Mouse (Mus musculus) neural tube, embryonic 13.5 days (tissue): ENCODE data around the gene Ccdc96. TPM values are rescaled to one million over a fixed set of nuclear protein-coding genes. Genes with fewer than 3 reads are reported as not detected.

Source experiments
- ATAC-seq: fragments of 200-750 bp; cut with Nextera tagmentation; 2 replicates; pipeline ENCODE4 v1.8.0; 2017; ENCODE audit warnings: low read depth, mild to moderate bottlenecking, moderate TSS enrichment, moderate library complexity
- H3K27ac ChIP-seq: fragments of 300-500 bp; sonication (generic); replicated peaks from 2 replicates; pipeline ENCODE4 v1.5.1; 2015; ENCODE audit warnings: moderate library complexity, mild to moderate bottlenecking, inconsistent platforms
- H3K27me3 ChIP-seq: fragments of 300-500 bp; sonication (generic); 2 replicates; pipeline ENCODE4 v1.6.1; 2015; ENCODE audit warnings: mild to moderate bottlenecking, inconsistent platforms
- H3K36me3 ChIP-seq: fragments of 300-500 bp; sonication (generic); 2 replicates; pipeline ENCODE4 v1.6.1; 2015; ENCODE audit warnings: mild to moderate bottlenecking, inconsistent platforms
- H3K4me1 ChIP-seq: fragments of 300-500 bp; sonication (generic); replicated peaks from 2 replicates; pipeline ENCODE4 v1.6.1; 2015; ENCODE audit warnings: inconsistent platforms
- H3K4me2 ChIP-seq: fragments of 300-500 bp; sonication (generic); 2 replicates; pipeline ENCODE4 v1.6.1; 2015; ENCODE audit warnings: inconsistent platforms, mild to moderate bottlenecking, moderate library complexity
- H3K4me3 ChIP-seq: fragments of 300-500 bp; sonication (generic); 2 replicates; pipeline ENCODE4 v1.5.1; 2015; ENCODE audit warnings: mild to moderate bottlenecking, inconsistent platforms
- H3K9ac ChIP-seq: fragments of 300-500 bp; sonication (generic); 2 replicates; pipeline ENCODE4 v1.6.1; 2015; ENCODE audit warnings: moderate library complexity, mild to moderate bottlenecking, inconsistent platforms
- H3K9me3 ChIP-seq: fragments of 300-500 bp; sonication (generic); 2 replicates; pipeline ENCODE4 v1.6.1; 2016; ENCODE audit warnings: inconsistent platforms
- WGBS: fragments of 180-500 bp; shearing (Covaris S2); methylation state at CpG from one replicate; pipeline ENCODE4 v1.1.7; 2015; 5-methylcytosine and 5-hydroxymethylcytosine counted together
- polyA plus RNA-seq: library from polyadenylated mRNA; unstranded; fragments of >200 nt; fragmentation: Nextera tagmentation; extraction: Ambion mirVana; gene quantifications from 2 replicates; pipeline ENCODE4 v1.2.1, GENCODE M21; 2015

Gene Ccdc96
- polyA plus RNA-seq, 1 experiment from 2014 or later: 4.0 TPM

DNA sequence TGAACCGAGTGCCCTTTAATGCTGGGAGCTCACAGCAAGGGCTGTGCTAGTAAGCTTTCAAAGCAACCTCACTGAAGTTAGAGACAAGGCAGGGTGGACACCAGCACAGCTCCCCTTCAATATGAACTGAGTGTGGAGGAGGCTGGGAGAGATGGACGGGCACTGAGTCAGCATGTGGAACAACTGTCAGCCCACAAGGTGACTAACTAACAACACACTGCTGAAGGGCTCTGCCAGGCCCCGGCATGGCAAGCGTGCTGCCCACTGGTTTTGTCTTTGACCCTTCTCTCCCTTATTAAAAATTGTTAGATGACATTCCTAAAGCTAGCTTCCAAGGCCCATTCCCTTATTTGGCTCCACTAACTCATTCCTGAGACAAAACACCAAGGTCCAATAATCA, 26.7 kb upstream of the Ccdc96 start:
- H3K27ac ChIP-seq: no peak overlapping the region
- no peak for ATAC-seq
- no peaks in the 10 kb centered on the region for H3K4me1 ChIP-seq
- H3K4me3 ChIP-seq: no peak overlapping the region
- H3K27me3 ChIP-seq: no peaks in the 10 kb centered on the region
- no peaks in the 10 kb centered on the region for H3K36me3 ChIP-seq
- H3K9ac ChIP-seq: no peak overlapping the region
- no peaks in the 10 kb centered on the region for H3K9me3 ChIP-seq
- 85% methylated on average over 4 of the region's 4 CpGs for WGBS
- H3K4me2 ChIP-seq: no peak overlapping the region

DNA sequence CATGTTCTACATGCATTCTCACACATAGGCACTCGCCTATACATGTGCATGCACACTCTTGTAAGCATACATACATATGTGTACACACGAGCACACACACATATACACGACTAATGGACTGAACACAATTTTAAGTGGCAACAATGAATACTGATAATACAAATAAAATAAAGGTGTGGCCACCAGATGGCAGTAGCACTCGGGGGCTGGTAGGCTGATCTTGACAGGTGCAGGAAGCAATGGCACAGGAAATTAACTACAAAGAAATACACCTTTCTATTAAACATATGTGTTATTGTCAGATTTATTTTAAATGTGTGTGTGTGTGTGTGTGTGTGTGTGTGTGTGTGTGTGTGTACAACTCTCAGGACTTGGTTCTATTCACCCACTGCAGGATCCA, 25.5 kb upstream of the Ccdc96 start:
- H3K4me3 ChIP-seq: no peak overlapping the region
- H3K27me3 ChIP-seq: no peaks in the 10 kb centered on the region
- H3K4me1 ChIP-seq: peaks cover 7% of the 10 kb centered on the region
- H3K4me2 ChIP-seq: no peak overlapping the region
- WGBS: 16% methylated on average over 4 of the region's 4 CpGs
- H3K9me3 ChIP-seq: no peaks in the 10 kb centered on the region
- H3K36me3 ChIP-seq: no peaks in the 10 kb centered on the region
- no peak overlapping the region for H3K27ac ChIP-seq
- H3K9ac ChIP-seq: no peak overlapping the region
- no peak for ATAC-seq

DNA sequence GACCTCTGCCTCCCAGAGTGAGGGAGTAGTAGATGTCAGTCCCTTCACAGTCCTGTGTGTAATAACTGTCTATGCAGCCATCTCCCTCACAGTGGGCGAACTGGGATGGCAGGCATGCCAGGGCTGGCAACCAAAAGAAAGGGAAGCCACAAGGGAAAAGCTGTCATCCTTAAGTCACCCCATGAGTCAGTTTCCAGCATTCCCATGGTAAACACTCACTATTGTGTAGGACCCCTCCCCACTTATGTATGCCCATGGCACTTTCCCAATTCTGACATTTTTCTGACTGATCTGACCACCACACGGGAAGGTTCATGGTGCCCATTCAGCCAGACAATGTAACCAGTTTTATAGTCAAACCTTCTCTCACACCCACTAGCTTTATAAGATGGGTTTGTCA, 23.7 kb upstream of the Ccdc96 start:
- Histone ChIP-seq H3K9me3 (no peaks in the 10 kb centered on the region), H3K36me3 (no peaks in the 10 kb centered on the region), H3K4me1 (peaks cover 16% of the 10 kb centered on the region), H3K27me3 (no peaks in the 10 kb centered on the region), H3K27ac (no peak overlapping the region), H3K4me3 (no peak overlapping the region), H3K9ac (no peak overlapping the region), H3K4me2 (no peak overlapping the region)
- no peak for ATAC-seq
- 90% methylated on average over 2 of the region's 2 CpGs for WGBS

DNA sequence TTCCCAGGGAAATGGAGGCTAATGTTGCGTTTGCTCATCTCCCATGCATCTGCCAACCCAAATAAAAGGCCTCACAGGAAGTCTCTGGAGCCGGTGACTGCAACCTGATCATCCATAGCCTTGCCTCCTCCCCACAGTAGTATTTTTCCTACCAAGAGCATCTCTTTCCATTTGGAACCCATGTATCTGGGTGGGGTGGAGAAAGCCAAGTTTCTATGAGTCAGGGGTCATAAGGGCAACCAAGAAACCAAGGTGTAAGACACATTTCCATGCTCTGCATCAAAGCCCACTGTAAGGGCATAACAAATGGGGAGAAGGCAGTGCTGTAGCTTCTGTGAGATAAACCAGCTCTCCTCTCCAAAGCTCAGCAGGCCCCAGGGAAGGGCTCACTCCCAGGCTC, 23.2 kb upstream of the Ccdc96 start:
- Histone ChIP-seq H3K27ac (no peak overlapping the region), H3K9me3 (no peaks in the 10 kb centered on the region), H3K9ac (no peak overlapping the region), H3K27me3 (no peaks in the 10 kb centered on the region), H3K36me3 (no peaks in the 10 kb centered on the region), H3K4me1 (peaks cover 22% of the 10 kb centered on the region), H3K4me3 (no peak overlapping the region), H3K4me2 (no peak overlapping the region)
- WGBS: 81% methylated on average over 2 of the region's 2 CpGs
- ATAC-seq: no peak

DNA sequence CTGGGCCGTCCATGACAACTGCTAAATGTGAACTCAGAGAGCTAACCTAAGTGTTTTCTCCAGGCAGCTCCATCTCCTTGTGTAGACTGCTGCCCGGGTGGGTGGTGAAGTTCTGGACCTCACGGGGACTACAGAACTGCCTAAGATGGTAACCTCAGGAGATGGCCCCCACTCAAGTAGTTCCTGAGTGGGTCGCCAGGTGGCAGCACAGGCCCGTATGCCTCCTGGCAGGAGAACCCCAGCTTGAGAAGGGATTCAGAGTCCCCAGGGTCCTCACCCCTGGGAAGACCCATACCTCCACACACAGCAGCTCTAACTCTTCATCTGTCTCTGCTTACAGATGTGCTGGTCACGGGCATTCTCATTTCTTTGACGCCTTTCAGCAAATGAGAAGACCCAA, 21.6 kb upstream of the Ccdc96 start:
- Histone ChIP-seq H3K9ac (no peak overlapping the region), H3K4me2 (no peak overlapping the region)
- WGBS: 17% methylated on average over 7 of the region's 7 CpGs

DNA sequence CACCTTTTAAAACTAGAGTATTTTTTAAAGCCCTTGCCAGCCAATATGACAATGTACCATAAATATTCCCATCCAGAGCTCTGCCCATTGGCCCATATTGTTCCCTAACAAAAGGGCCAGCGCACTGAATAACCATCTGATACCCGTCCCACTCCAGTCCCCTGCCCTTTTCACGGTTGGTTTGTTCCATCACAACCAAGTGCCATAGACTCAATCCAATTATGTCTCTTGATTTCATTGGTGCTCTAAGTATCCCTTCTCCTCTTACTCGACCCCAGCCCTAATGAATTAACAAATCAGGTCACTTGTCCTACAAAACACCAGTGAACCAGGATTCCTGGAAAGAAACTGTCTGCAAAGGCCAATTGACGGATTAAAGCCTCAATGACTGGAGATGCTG, 21.0 kb upstream of the Ccdc96 start:
- no peak for ATAC-seq
- Histone ChIP-seq H3K4me3 (no peak overlapping the region), H3K27ac (no peak overlapping the region), H3K27me3 (no peaks in the 10 kb centered on the region), H3K36me3 (0 out of 2 replicates have a peak, but pooled peaks cover 6% of the 10 kb centered on the region), H3K9ac (no peak overlapping the region), H3K4me2 (no peak overlapping the region), H3K9me3 (no peaks in the 10 kb centered on the region), H3K4me1 (peaks cover 29% of the 10 kb centered on the region)
- WGBS: 22% methylated on average over 5 of the region's 5 CpGs

More for the DNA sequence above, 21.6 kb upstream of the Ccdc96 start:
- no peak for ATAC-seq
- Histone ChIP-seq H3K9me3 (no peaks in the 10 kb centered on the region), H3K4me1 (peaks cover 29% of the 10 kb centered on the region), H3K36me3 (no peaks in the 10 kb centered on the region), H3K4me3 (no peak overlapping the region), H3K27me3 (no peaks in the 10 kb centered on the region), H3K27ac (no peak overlapping the region)

DNA sequence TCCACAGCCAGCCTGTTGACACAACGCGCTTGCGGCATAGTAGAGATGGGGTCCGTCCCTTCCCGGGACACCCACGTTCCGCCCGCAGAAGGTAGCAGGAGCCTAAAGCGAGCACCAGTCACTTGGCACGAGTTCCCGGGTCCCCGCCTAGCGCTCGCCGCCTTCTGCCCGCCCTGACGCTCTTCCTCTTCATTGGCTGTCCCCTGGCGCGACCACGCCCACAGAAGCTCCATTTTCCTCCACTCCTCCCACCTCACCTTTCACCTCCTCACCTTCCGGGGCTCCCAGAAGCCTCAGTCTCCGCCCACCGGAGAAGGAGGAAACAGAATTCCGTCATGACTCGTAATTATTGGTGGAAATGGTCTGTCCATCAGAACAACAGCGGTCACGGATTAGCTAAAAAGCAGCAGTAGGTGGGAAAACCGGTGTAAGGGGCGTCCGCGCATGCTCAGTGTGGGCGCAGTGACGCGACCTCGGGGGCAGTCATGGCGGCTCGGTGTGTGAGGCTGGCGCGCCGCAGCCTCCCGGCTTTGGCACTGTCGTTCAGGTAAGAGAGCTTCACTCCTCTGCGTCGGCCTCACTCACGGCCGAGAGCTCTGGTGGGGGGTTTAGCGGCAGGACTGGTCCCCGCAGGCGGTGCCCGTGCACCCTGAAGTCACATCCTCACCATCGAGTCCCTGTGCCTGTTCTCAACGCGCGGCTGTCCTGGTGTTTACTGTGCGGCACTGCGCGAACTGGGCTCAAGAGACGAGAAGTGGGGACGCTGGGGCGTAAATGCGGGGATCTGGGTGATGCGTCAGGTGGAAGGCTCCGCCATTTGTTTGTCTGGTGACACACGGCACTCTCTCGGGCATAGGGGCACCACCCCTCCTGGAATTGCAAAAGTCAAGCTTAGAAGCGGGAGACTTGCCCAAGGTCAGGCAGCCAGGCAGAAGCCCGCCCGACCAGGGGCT, 19.4 kb upstream of the Ccdc96 start, which contains the start of gene Grpel1:
Grpel1 (plus strand) TSS at position 290 of the 953 bp plus-strand sequence.
- Histone ChIP-seq H3K36me3 (peaks cover 20% of the 10 kb centered on the region), H3K9ac (peak within 1 kb of the TSS; percentile 82), H3K4me2 (peak within 1 kb of the TSS; percentile 99), H3K27ac (peak within 1 kb of the TSS; percentile 78), H3K4me1 (peaks cover 29% of the 10 kb centered on the region), H3K9me3 (no peaks in the 10 kb centered on the region), H3K4me3 (peak within 1 kb of the TSS; percentile 79), H3K27me3 (no peaks in the 10 kb centered on the region)
- under 1% methylated on average over 68 of the region's 68 CpGs for WGBS
- peak; percentile 96 for ATAC-seq

DNA sequence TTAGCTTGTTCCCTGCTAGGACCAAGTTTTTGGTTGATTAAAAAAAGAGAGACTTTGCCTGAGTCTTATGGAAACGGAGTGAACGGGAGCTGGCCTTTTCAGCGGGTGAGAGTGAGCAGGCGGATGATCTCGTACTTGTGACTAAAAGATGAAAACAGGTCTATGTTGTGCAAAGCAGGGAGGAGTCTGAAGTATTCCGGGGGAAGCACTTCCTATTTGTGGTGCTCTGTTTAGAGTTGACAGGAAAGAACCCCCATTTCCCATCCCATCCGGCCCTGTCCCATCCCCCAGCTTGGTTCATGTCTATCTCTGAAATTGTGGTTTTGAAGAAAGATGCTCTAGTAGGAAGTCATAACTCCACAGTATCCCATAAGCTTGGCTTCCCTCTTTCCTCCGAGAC, 18.5 kb upstream of the Ccdc96 start:
- ATAC-seq: no peak
- H3K9ac ChIP-seq: peak overlapping the region; percentile 82
- WGBS: 33% methylated on average over 8 of the region's 8 CpGs

DNA sequence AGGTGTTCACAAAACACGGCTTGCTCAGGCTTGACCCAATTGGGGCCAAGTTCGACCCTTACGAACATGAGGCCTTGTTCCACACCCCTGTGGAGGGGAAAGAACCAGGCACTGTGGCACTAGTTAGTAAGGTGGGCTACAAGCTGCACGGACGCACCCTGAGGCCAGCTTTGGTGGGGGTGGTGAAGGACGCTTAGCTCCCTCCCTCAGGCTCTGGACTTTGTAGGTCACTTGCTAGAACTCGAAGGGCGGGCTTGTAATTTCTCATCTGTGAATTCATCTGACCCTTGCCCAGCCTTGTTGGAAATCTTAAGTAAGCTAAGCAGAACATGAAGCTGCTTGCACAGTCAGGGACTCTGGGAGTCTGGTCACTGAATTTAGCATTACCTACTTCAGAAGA, 13.2 kb upstream of the Ccdc96 start:
- Histone ChIP-seq H3K27ac (no peak overlapping the region), H3K4me3 (no peak overlapping the region), H3K4me2 (no peak overlapping the region), H3K9ac (no peak overlapping the region), H3K9me3 (no peaks in the 10 kb centered on the region), H3K36me3 (peaks cover 74% of the 10 kb centered on the region), H3K4me1 (peaks cover 7% of the 10 kb centered on the region), H3K27me3 (no peaks in the 10 kb centered on the region)
- 94% methylated on average over 8 of the region's 8 CpGs for WGBS
- ATAC-seq: no peak

More for the DNA sequence above, 18.5 kb upstream of the Ccdc96 start:
- Histone ChIP-seq H3K27ac (no peak overlapping the region), H3K4me3 (peak overlapping the region; percentile 79), H3K4me2 (peak overlapping the region; percentile 99), H3K9me3 (no peaks in the 10 kb centered on the region), H3K36me3 (peaks cover 29% of the 10 kb centered on the region), H3K27me3 (no peaks in the 10 kb centered on the region), H3K4me1 (peaks cover 29% of the 10 kb centered on the region)

DNA sequence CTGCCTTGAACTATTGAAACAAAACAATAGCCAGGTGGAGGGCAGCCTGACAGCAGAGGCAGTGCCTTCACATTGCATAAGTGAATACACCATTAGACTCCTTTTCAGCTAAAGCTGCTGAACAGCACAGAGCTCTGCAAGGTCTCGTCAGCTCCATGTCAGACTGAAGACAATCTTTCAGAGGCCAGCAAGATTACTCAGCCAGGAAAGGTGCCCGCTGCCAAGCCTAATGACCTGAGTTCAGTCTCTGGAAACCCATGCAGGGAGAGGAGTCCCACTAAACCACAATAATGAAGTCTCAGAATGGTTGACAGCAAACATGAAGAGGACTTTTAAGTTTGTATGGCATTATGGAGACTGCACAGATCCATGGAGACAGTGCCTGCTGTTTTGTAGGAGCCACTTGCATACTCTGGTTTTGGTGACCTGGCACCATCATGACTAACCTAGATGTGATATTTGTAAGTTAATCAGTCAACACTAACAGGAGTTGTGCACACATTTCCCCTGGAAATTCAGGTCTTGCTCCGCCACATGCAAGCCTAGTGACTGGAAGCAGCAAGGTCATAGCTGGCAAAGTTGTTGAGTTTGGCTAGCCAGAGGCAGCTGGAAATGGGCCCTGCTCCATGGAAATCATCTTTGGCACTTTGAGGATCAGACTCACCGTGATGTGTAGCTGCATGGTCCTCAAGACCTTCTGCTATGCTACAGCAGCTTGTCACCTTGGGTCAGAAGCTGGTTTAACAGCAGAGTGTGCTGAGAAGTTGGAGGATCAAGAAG, 11.3 kb upstream of the Ccdc96 start:
- 92% methylated on average over 4 of the region's 4 CpGs for WGBS
- Histone ChIP-seq H3K36me3 (peaks cover 78% of the 10 kb centered on the region), H3K9me3 (no peaks in the 10 kb centered on the region), H3K27ac (no peak overlapping the region), H3K4me1 (no peaks in the 10 kb centered on the region), H3K4me3 (no peak overlapping the region), H3K9ac (no peak overlapping the region), H3K27me3 (no peaks in the 10 kb centered on the region), H3K4me2 (no peak overlapping the region)
- ATAC-seq: no peak

DNA sequence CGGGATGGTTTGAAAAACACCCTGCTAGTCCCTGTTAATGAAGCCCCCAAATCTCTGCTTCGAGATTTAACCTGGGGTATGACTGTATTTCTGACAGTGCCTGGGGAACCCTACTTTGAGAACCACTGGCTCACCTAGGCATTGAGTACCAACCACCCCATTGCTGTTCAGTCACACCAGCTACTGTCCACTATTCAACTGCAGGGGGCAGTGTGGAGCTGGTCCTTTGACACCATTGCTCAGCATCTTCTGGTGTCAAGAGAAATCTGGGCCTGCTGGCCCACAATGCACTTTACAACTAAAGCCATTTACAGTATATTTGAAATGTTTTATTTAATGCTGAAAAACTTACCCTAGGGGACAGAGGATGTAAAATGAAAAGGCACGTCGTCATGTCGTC, 10.1 kb upstream of the Ccdc96 start:
- Histone ChIP-seq H3K4me2 (no peak overlapping the region), H3K9ac (no peak overlapping the region), H3K9me3 (no peaks in the 10 kb centered on the region), H3K4me1 (peaks cover 5% of the 10 kb centered on the region), H3K36me3 (peaks cover 67% of the 10 kb centered on the region), H3K27ac (no peak overlapping the region), H3K27me3 (no peaks in the 10 kb centered on the region), H3K4me3 (no peak overlapping the region)
- WGBS: 89% methylated on average over 5 of the region's 5 CpGs
- no peak for ATAC-seq

DNA sequence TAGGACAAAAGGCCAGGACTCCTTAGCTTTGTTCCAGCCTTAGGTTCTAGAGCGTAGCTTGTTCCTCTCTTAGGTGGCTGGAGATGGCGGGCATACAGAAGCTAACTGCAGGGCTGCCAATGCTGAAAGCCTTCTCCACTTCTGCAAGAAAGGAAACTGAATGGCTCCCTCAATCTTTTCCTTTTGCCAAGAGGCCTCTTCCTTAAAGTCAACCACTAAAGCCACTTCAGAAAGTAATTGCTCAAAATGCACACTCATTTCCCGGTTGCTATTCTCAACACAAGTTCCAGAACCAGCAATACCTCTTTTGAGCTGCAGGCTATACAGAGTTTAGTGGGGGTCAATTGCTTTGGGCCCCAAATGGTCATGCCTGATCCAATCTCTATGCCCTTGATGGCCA, 6.9 kb upstream of the Ccdc96 start:
- H3K4me2 ChIP-seq: no peak overlapping the region
- WGBS: 92% methylated on average over 3 of the region's 3 CpGs
- no peak for ATAC-seq
- H3K9ac ChIP-seq: no peak overlapping the region
- no peaks in the 10 kb centered on the region for H3K9me3 ChIP-seq
- no peak overlapping the region for H3K27ac ChIP-seq
- H3K27me3 ChIP-seq: no peaks in the 10 kb centered on the region
- peaks cover 35% of the 10 kb centered on the region for H3K36me3 ChIP-seq
- H3K4me3 ChIP-seq: no peak overlapping the region
- H3K4me1 ChIP-seq: peaks cover 37% of the 10 kb centered on the region
